Mouse (Mus musculus) ovary, adult 2 months (tissue): ENCODE measurements around the gene Vmn2r28. TPM values are rescaled to one million over a fixed set of nuclear protein-coding genes. Genes with fewer than 3 reads are reported as not detected.

ENCODE experiments used
- polyA plus RNA-seq: library from polyadenylated mRNA; depleted of rRNA; stranded (reverse); fragments of >200 nt; gene quantifications from 2 replicates; pipeline ENCODE4 v1.2.3, GENCODE M21; 2012; rRNA removed

The Vmn2r28 gene
- not detected in 2 replicates for polyA plus RNA-seq

DNA sequence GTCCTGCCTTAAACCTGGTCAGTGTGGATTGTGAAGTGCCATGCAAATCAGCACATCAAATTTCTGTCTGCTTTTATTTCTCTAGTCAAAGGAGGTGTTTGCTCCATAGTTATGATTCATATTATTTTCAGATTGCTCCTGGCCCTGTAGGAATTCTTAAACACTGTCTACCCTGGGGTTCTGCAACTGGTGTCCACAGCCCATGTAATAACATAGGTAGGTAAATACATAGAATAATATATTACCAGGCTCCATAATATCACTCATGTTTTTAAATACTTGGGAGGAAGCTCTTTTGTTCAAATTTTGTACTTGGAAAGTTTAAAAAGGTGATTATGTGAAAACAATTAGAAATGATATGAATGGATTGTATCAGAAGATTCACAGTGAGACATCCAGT, at the start of gene Vmn2r28:
Vmn2r28 (minus strand) TSS at position 101 of the 400 bp plus-strand sequence.

GRCm38 (mm10) chr7:5456674-5457073, 37.1 kb downstream of the Vmn2r28 start, which contains the start of gene Vmn1r59:
TSS of gene Vmn1r59 (minus strand) at chr7:5456774.

Other genes starting within 250 kb of the Vmn2r28 start
- 0.24 TPM in 1 of 2 replicates, not detected in the other for gene Gm5065, start 143.4 kb downstream of the Vmn2r28 start, polyA plus RNA-seq
- 0.35 and 0.81 TPM in 2 replicates for gene Nlrp2, start 142.9 kb downstream of the Vmn2r28 start, polyA plus RNA-seq
- gene Vmn1r58, start 80.6 kb downstream of the Vmn2r28 start, polyA plus RNA-seq, result not detected in 2 replicates
- gene Vmn1r59, start 37.2 kb downstream of the Vmn2r28 start, polyA plus RNA-seq, result not detected in 2 replicates
- not detected in 2 replicates for gene Vmn1r60, start 53.4 kb upstream of the Vmn2r28 start, polyA plus RNA-seq
- gene Vmn1r61, start 119.3 kb upstream of the Vmn2r28 start, polyA plus RNA-seq, result not detected in 2 replicates
- gene Vmn1r62, start 179.7 kb upstream of the Vmn2r28 start, polyA plus RNA-seq, result not detected in 2 replicates